Mouse (Mus musculus): ENCODE data around the gene Pex5.
A peak's percentile ranks its signal among the peaks of the same experiment; 100 is the strongest.

The Pex5 gene

DNA sequence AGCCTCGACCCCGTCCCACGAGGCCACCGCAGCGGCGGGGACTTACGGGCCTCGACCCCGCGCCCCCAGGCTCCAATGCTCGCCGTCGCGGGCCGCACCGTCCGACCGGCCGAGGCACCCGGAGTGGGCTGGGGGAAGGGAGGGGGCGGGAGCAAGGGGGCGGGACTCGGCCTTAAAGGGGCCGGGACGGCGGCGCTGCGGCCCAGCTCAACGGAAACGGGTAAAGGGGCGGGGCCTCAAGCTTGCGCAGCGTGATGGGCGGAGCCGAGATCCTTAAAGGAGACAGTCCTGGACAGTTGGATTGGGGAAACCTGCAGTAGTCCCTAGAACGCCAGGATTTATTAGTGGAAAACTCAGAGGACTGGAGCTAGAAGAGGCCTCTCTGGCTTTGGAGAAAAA lies at the start of gene Pex5:
Gene Pex5 (minus strand): TSS at position 141 of the 399 bp plus-strand sequence.
- DNase-seq: peak; percentile 96

DNA sequence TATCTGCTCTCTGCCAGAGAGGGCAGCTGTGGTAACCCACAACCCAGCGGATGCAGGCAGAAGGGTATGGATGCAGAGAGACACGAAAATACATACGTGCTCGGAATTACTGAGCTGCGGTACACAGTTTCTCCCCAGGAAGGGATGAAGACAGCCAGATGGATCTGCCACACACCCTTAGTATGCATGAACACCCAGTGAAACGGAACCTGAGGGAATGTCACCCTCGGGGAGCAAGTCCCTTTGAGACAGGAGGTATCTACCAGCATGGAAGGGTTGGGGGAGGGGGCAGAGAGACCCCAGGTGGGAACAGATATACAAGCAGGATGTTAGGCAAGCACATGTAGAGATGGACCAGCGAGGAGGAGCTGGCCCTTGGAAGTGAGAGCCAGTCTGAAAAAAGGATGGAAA lies 49.0 kb upstream of the Pex5 start:
- peak; percentile 30 for DNase-seq

- DNase-seq: no peak
Observed at GRCm38 (mm10) chr6:124459388-124459787, 44.5 kb upstream of the Pex5 start.

DNA sequence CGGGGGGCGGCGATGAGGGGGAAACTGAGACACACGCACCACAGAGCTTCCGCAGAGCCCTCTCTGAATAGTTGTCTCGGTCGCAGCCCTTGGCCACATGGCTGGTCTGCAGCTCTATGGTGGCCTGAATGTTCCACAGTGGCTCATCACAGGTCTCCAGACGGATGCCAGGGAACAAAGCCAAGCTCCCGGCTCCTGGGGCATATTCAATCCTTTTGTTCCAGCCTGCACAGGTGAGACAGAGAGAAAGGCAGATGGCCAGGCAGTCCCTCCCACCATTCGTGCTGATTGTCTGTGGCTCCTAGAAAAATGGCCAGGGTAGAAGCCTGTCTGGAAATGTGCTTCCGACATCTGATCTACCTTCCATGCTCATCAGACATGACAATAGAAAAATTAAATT lies 43.6 kb upstream of the Pex5 start:
- no peak for DNase-seq

DNA sequence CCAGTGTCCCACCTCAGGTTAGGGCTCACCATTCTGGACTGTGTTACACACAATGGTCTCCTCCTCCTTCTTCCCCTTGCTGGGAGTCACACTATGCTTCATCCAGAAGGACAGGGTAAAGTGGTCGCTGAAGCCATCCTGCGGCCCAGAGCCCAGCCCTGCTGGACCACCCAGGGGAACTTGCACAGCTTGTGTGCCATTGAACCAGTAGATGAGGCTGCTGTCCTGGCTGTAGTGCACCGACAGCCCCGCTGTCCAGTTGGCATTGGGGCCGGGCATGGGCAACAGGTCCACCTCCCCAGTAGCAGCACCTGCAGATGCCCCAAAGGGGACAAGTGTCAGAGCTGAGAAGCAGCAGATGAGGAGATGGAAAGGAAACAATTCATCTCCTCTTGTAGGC lies 43.0 kb upstream of the Pex5 start:
- no peak for DNase-seq

GRCm38 (mm10) chr6:124456243-124456642 lies 41.4 kb upstream of the Pex5 start:
- no peak for DNase-seq

GRCm38 (mm10) chr6:124453756-124454155 lies 38.9 kb upstream of the Pex5 start:
- no peak for DNase-seq

DNA sequence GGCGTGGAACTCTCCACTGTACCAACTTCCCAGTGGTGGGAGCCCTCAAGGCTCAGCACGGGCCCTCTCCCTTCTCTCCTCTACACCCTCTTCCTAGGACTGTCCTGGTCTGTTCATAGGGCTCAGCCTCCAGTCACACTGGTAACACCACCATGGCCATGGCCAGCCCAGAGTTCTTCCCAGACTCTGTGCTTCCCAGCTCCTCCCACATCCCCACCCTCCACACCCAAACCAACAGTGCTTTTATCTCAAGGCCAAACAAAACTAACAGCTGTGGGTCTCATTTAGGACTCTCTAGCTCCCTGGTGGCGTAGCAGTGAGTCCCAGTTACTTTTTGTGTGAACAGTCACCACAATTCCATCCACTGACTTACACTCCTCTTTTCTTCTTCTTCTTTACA lies 37.1 kb upstream of the Pex5 start:
- no peak for DNase-seq

GRCm38 (mm10) chr6:124449668-124450383 lies 35.0 kb upstream of the Pex5 start:
- DNase-seq: no peak

DNA sequence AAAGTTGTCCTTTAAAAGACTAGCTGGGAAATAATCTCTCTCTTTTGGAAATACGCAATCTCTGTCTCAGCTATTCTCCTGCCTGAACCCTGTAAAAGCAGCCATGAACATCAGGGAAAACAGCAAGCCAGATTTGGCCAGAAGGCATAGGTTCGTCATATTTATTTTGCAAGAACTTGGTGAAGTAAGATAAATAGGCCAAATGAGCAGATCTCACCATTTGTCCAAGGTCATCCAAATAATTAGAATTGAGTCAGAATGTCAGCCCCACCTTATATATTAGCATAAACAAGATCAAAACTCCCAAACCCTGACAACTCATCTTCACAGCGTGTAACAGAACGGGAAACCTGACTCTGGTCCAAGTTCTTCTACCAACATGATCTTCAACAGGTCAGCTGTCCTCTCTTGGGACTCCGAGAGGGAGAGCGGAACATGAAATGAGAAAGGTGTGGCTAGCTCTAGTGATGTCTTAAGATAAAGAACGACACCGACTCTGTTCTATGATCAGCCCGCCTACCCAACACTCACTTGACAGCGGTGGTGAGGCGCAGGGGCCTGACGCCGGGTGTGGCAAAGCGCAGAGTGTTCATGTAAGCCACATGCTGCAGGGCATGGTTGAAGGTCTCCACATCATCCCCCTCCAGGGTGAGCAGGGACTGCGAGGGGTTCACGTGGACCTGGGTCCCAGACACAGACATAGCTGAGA lies 34.2 kb upstream of the Pex5 start:
- DNase-seq: no peak

DNA sequence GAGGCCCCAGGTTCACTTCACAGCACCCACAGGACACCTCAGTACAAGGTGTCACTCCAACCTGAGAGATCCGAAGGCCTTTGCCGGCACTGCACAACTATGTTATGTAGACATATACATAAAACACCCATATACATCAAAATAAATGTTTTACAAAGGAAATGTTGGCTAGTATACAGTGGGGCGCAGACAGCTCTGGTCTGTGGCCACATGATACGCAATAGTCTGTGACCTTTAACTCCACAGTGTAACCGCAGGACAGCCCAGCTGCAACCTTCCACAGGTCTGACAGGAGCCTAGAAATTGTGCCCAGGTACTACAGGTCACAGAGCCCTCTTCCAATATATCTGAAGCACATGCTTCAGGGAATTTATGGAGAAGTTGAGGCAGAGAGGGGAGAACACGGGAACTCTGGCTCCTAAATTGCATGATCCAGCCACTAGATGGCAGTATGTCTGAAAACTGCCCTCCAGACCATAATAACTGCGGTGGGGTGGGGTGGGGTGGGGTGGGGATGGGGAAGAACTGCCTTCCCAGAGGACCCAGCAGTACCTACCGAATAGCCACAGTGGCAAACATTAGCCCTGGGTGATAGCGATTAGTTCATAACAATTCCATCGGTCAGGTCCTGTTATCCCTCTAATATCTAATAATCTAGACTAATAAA lies 33.5 kb upstream of the Pex5 start:
- DNase-seq: no peak

DNA sequence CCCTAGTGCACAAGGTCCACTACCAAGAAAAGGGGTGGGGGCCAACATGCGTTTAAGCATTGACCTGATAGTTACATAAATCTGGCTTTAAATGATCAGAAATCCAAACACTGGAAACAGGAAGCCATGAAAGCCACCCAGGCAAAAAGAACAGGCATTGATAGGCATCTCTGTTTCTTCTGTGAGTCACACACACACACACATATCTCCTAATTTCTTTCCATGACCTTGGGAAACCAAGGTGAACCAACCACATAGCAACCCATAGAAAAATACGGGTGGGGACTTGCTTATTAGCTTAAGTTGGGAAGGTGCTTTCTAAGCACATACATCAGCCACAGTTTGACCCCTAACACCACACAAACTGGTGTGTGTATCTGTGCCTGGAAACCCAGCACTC lies 32.5 kb upstream of the Pex5 start:
- DNase-seq: no peak

DNA sequence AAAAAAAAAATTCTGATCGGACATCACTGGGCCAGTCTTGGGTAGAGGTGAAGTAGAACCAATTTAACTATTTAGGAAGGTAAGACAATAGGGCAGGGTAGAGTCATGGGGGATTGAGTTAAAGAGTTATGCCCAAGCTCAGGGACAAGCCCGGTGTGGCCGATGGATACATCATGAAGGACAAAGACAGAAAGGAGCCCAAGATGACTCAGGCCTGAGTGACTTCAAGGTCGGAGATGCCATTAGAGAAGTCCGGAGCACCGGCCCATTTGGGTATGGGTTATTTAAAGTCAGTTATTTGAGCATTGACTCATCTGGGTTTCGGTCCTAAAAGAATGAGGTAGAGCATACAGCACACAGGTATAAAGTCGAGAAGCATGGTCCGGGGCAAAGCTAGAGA lies 31.6 kb upstream of the Pex5 start:
- DNase-seq: no peak

GRCm38 (mm10) chr6:124446024-124446423 lies 31.2 kb upstream of the Pex5 start:
- no peak for DNase-seq

- DNase-seq: no peak
Observed at GRCm38 (mm10) chr6:124443338-124443737, 28.5 kb upstream of the Pex5 start.

- DNase-seq: no peak
Observed at GRCm38 (mm10) chr6:124436245-124436644, 21.4 kb upstream of the Pex5 start.

- no peak for DNase-seq
Observed at GRCm38 (mm10) chr6:124435173-124435572, 20.3 kb upstream of the Pex5 start.

- no peak for DNase-seq
Observed at GRCm38 (mm10) chr6:124433688-124434324, 18.9 kb upstream of the Pex5 start.

DNA sequence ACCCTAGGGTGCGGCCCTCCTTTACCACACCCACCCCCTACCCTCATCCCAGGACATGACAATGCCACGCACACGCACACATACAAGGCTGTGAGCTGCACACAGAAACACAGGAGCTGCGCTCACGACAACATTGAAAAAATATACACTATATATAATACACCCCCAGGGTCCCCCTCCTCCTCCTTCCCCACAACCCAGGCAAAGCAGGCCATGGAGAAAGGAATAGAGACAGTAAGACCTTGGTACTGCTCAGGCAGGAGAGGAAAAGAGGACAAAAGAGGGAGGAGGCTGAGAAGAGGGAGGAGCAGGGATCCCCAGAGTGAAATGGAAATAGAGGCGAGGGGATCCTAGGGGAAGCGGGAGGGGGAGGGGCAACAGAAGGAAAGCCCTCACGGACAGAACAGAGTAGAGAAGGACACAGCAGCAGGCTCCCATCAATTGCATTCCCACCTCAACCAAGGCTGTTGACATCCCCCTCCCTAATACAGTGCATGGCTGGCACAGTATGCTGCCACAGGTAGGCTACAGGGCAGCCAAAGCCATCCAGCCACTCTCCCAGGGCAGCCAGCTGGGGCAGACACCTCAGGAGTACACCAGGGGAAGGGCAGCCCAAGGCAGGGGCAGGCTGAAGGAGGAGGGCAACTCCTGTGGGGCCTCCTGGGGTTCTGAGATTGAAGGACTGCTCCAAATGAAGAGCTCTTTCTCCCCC lies 16.1 kb upstream of the Pex5 start:
- no peak for DNase-seq

DNA sequence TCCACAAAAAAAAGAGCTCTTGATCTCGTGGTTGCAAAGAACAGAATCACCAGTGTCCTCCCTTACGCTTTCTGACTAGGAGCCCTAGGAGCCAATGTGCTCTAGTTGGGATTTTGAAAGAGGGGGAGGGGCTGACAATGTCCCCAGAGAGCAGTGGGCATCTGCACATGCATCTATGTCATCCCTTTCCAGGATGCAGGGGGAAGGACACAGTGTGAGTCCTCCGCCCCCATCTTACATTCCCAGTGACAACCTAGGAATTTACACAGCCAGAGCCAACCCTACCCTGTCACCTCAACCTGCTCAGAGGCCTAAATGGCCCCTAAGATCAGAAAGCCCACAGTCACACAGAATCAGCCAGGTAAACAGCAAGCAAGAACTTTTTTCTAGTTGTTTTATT lies 15.5 kb upstream of the Pex5 start:
- DNase-seq: no peak

DNA sequence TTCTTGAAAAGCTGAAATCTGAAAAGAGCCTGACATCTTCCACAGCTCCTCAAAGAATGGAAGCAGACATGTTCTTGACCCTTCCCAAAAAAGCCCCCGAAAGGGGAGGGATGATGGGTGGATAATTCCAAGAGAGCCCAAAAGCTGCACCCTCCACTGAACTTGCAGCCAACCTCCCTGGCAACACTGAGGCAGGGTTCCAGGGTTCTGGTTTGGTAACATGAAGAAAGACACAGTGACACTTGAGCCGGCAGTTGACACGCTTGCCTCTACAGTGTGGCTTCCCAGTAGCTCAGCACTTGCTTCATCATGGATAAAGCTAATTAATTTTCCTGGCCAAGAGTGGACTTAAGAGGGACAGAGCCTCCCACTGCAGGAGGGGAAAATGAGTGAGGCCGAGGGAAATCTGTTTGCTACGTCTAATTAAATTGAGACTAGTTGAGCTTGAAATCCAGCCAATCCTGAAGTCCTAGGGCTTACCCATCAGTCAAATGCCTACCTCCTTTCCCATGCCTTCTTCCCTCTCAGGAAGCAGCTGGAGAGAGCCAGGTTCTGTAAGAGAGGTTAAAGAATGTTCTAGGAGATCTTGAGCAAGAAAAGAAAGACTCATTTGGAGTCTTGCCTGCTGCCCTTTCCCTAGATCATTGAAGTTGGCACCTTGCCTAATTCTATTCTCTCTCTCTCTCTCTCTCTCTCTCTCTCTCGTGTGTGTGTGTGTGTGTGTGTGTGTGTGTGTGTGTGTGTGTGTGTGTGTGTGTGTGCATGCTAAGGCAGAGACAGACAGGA lies 13.1 kb upstream of the Pex5 start:
- no peak for DNase-seq

DNA sequence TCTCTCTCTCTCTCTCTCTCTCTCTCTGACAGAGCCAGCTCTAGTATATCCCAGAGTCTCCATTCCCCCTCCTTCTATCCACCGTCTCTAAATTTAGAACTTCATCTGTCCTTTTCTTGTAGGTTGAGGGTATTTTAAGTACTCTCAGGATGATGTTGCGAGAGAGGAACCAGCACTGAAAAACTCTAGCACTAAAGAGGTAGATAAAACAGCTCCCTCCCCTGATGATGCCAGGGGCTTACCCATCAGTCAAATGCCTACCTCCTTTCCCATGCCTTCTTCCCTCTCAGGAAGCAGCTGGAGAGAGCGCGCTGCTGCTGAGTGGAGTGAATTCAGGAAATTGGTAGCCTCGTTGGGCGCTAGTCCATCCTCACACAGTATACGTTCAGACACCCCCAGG lies 12.4 kb upstream of the Pex5 start:
- DNase-seq: no peak

All from thymus, postnatal 14 days (tissue).